Mouse (Mus musculus) liver, adult 2 months (tissue): ENCODE results near the gene Bhlhe40.

Experiments
- CTCF ChIP-seq: fragments of 200-500 bp; IDR thresholded peaks from 2 replicates; pipeline ENCODE4 v1.5.1; 2011; ENCODE audit warnings: low read depth, low read length, control low read depth
- POLR2A ChIP-seq: fragments of 200-500 bp; IDR thresholded peaks from 2 replicates; pipeline ENCODE4 v1.6.1; 2011; ENCODE audit warnings: low read length, control low read depth; ENCODE audit not compliant: insufficient read depth; ENCODE audit errors: extremely low read depth

- TF ChIP-seq CTCF (no peak), POLR2A (no peak)
Observed at GRCm38 (mm10) chr6:108711192-108711964, 50.9 kb downstream of the Bhlhe40 start.
